Mouse (Mus musculus) regulatory T cell (primary cell): ENCODE results near the gene Egr4.

Source experiments
- in situ Hi-C: fragments of 300-600 bp; cut with MboI, MseI; formaldehyde crosslinking; loops from one replicate; pipeline ENCODE4 v1.15.1; 2025; ENCODE audit warnings: high pct_unique_total_duplicates

Egr4 gene

DNA sequence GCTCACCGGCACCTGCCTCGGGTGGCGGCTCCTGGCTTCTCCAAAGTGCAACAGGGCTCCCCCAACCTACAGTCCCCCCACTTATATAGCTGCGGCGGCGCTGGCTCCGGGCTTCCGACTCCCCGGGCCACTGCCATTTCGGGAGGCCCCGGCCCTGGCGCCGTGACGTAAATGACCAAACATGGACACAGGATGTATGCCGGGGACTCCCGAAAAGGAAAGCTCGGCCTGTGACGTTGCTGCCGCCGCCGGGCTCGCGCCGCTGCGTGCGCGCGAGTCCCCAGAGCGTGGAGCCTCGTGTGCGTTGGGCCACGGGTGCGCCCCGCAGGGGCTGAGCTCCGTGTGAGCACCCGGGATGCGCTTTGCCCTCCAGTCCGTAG, at the start of gene Egr4:
TSS of gene Egr4 (minus strand) at position 59 of the 380 bp plus-strand sequence.
- in situ Hi-C loops, result no loop called here

DNA sequence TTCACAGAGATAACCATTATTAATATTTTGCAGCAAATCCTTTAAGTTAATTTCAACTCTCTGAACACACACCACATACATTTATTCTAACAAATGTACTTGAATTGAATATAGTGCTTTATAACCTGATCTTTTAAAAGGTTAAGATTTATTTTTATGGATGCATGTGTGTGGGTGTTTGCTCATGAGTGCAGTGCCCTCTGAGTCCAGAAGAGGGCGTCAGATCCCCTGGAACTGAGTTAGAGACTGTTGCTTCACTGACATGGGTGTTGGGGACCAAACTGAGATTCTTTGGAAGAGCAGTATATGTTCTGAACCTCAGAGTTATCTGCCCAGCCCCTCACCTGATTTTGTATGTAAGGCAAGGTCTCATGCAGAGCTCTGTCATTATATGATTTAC, 49.0 kb upstream of the Egr4 start:
- in situ Hi-C loops, result no loop called here

GRCm38 (mm10) chr6:85547642-85548041, 34.3 kb upstream of the Egr4 start:
- in situ Hi-C loops, result no loop called here

DNA sequence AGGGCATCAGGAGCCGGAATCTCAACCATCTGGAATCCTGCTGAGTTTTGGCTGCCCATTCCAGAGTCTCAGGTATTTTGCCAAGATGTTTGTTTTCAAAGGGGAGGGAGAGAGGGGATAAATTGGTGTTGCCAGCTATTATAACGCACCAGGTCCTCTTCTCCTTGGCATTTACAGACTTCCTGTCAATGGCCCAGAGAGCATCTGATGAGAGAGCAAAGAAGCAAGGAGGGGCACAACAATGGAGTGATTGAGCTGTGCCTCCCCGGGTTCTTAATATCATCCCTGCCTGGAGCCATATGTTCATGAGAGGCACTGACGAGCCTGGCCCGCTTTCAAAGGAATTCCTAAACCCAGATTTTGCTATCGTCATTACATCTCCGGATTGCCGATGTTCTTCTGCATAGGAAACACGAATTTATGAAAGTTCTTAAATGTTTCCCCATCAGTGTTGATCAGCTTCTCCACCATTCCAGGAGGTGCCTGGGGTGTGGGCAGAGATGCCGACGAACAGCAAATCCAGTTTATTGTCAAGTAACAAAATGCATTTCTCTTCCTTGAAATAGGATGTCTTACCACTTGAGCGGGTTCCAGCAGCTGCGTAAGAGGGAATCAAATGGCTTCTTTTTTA, 31.0 kb upstream of the Egr4 start:
- in situ Hi-C loops, result no loop called here

- in situ Hi-C loops, result no loop called here
Observed at GRCm38 (mm10) chr6:85543351-85544175, 30.2 kb upstream of the Egr4 start.

- in situ Hi-C loops, result no loop called here
Observed at GRCm38 (mm10) chr6:85522825-85523224, 9.4 kb upstream of the Egr4 start.

DNA sequence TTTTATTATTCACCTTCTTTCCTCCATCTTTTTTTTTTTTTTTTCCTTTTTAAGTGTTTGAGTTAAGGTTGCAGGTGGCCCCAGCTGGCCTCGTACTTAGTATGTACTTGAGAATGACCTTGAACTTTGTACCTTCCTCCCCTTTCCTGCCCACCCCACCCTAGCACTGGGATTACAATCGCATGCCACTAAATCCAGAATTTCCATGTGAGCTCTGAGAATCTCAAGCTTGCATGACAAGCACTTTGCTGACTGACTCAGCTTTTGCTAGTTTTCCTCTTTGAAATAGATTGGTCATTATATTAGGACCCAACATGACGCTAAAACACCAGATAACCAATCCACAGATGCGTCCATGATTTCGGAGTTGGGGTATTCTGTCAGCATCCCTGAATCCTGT, 8.6 kb upstream of the Egr4 start:
- in situ Hi-C loops, result no loop called here

DNA sequence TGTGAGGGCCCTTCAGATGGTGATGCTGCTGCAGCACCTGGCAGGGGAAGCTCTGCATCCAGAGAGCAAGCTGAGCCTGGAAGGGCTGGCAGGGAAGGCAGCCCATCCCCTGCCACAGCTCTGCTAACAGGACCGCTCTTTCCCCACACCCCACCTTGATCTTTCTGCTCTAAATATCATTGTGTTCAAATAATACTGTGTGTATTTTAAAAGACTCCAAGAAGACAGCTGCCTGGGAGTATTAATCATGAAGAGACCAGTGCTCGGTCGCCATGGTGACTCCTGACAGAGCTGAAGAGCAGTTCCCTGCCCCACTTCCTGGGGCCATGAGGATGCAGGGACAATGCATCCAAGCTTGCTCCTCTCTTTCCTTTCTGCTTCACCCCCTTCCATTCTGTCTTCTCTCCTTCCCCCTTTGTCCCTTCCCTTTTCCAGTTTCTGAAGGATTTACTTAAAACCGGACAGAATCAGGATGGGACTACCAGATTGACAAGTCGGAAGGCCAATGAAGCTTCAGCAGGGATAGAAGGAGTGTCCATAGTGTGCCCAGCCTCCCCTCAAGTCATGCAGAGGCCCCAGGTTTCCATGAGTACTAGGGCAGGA, 4.8 kb upstream of the Egr4 start:
- in situ Hi-C loops, result no loop called here

DNA sequence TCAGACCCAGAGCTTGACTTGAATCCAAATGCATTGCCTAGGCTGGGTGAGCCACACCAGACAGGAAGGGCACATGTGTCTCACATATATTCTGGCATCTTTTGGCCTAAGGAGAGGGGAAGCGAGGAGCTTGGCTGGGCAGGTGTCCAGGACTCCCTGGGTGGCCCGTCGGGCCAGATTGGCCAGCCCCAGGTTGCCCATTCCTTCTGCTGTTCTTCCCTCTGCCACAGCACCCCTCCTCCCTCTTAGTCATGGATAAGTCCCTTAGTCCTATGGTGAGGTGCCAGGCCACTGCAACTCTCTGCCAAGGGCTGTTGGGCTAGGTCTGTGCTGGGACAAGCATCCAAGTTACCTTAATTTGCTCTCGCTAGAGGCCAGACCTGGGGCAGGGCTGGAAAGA, 2.6 kb upstream of the Egr4 start:
- in situ Hi-C loops, result no loop called here

DNA sequence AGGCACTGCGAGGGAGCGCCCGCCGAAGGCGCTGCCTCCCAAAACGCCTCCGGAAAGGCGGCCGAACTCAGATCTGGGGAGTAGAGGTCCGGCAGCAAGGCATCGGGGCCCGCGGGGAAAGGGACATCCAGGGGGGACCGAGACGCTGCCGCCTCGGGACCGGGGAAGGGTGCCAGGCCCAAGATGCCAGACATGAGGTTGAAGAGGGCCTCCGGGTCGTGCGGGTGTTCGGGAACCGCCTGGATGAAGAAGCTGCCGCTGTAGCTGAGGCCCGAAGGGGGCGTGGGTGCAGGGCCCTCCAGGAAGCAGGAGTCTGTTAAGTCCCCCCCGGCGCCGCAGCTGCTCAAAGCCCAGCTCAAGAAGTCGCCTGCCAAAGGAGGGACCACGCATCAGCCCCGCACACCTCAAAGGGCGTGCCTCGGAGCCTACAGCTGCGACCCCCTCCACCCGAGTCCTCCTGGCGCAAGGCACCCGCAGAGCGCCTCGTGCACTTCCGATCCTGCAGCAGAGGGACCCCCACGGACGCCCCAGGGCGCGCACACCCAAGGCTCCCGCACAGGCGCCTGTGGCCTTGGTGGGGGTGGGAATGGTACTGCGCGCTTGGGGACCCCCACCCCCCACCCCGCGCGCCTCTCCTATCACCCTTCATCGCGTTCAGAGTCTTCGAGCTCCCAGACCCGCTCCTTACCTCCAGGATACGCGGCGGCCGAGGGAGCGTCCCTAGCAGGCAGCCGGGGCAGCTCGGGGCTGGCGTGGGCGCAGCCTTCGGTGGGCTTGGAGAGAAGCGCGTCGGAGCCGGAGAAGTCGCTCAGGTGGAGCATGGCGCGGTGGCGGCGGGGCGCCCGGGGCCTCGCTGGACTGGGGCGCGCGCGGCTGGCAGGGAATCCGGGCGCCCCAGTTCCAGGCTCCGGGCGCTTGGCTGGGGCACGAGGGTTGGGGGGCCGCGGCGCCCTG, 535 bp downstream of the Egr4 start:
- in situ Hi-C loops, result no loop called here

DNA sequence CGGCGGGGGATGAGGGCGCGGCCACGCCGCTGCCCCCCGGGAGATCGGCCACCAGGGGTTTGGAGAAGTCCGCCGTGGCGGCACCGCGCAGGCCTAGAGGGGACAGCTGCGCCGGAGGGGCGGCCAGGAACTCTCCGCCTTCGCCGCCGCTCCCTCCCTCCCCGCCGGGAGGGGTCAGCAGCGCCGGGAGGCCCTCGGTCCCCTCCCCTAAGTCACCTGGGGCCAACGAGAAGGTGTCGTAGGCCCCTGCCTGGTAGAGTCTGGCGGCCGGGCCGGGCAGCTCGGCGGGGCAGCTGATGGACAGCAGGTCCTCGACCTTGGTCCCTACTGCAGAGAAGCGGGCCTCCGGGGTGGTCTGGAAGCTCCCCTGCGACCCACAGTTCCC, 1.3 kb downstream of the Egr4 start:
- in situ Hi-C loops, result no loop called here

DNA sequence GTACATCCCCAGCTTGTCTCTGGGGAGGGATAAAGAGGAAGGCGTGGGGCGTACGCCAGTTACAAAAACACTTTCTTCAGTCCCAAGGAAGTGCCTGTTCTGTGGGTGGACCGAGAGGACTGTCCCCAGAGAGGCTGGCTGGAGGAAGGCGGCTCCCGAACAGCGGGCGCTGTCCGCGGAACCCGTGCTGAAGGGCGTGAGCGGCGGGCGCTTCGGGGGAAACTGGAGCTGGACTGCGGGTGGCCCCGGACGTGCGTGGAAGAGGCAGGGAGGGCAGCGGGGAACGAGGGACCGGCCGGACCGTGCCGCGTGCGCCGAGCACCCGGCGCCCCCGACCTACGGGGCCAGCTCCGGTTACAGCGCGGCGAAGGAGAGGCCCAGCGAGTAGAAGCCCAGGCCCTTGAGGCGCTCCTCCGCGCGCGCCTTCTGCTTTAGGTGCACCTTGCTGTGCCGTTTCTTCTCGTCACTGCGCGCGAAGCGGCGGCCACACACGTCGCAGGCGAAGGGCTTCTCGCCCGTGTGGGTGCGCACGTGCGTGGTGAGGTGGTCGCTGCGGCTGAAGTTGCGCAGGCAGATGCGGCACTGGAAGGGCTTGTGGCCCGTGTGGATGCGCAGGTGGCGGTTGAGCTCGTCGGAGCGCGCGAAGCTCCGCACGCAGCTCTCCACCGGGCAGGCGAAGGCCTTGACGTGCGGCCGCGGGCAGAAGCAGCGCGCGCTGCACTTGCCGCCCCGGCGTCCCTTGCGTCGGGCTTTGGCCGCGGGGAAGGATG, 1.9 kb downstream of the Egr4 start:
- in situ Hi-C loops, result no loop called here

DNA sequence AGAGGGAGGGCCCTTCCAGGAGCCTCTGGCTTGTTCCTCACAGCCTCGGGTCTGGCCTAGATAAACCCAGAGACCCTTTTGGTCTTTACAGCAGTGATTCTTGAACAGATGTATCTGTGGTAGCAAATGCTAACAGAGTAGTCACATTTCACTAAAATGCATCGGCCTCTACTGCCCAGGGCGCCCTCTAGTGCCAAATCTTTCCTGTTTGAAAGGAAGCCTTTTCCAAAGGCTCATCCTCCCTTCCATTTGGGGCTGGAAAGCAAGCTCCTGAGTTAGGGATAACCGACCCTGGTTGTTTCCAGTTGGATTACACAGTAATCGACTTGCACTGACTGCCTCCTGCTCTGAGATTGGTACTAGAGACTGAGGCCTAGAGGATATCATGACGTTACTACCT, 2.9 kb downstream of the Egr4 start:
- in situ Hi-C loops, result no loop called here

DNA sequence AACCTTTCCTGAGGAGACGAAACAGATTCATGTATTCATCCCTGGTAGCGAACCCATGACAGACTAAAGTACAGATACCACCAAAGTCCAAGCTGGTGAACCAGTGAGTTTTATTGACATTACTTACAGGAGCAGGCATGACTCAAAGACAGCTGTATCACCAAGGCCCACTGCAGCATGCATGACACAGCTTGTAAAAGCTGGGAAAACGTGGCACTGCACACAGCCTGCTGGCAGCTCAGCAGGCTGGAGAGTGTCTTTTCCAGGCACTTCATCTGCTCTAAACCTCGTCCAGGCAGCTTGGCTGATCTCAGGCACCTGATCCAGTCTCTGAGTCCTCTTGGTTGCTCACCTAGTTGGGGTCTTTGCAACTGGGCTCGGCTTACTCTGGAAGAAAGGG, 4.8 kb downstream of the Egr4 start:
- in situ Hi-C loops, result no loop called here

GRCm38 (mm10) chr6:85504908-85505307, 8.5 kb downstream of the Egr4 start:
- in situ Hi-C loops, result no loop called here

GRCm38 (mm10) chr6:85502911-85503250, 10.5 kb downstream of the Egr4 start, which contains the start of gene Fbxo41:
TSS of gene Fbxo41 (minus strand) at chr6:85502994.
- in situ Hi-C loops, result no loop called here

DNA sequence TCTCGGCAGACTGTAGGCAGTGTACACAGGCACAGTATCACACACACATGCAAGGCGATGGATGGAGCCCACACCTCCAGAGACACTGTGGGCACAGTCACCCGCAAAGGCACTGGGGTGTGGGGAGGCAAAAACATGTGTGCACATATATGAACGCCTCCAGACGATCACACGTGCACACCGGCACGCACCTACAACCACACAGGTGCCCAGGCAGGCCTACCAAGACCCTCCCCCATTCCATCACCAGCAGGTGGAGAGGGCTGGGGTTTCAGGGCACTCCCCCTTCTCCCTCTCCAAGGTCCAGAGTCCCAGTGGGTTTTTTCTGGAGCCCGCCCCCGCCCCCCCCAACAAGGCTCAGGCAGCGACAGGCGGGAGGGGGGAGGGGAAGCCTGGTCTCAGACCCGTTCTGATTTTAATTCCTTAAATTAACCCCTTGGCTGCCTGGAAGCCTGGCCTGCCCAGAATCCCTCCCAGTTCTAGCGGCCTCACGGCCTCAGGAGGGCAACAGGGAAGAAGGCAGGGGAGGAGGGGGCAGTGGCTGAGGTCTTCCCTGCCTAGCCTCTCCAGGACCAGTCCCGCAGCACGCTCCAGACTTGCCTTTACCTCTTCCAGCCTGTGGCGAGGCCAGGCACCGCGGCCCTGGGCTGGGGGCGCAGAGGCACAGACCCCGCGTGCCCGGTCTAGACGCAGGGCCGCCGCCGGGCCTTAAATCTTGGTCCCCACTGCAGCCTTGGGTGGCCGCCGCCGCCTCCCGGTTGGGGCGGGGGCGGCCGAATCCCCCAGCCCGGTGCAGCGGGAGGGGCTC, 11.1 kb downstream of the Egr4 start:
- in situ Hi-C loops, result no loop called here

DNA sequence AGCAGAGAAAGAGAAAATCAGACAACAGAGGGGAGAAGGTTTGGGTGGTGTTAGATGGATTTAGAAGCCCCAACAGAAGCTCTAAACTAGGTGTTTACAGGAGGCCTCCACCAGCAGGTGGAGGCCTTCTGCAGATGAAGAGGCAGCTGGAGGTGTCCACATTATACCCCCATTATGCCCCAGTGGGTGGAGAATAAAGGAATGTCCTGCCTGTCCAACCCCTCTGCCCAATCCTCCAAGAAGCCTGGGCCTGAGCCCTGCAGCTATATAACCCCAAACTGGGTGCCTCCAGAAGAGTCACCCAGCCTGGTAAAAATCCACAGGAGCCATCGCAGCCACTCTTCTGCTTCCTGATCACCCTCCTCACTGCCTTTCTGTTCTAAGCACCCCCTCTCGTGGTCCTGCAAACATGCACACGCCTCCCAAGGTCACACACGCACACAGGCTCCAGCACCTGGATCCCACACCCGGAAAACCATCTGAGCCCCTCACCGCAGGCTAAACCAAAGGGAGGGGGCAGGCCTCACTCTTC, 11.8 kb downstream of the Egr4 start:
- in situ Hi-C loops, result no loop called here

- in situ Hi-C loops, result no loop called here
Observed at GRCm38 (mm10) chr6:85500416-85500815, 13.0 kb downstream of the Egr4 start.

- in situ Hi-C loops, result no loop called here
Observed at GRCm38 (mm10) chr6:85498147-85498546, 15.2 kb downstream of the Egr4 start.
